Mouse (Mus musculus) erythroblast, embryonic 14.5 days (primary cell): ENCODE results near the gene Trak1. TPM values are rescaled to one million over a fixed set of nuclear protein-coding genes. Genes with fewer than 3 reads are reported as not detected.

Source experiments
- H3K27me3 ChIP-seq: 2 replicates; pipeline ENCODE4 v1.6.1; 2012; ENCODE audit warnings: inconsistent platforms; ENCODE audit not compliant: control insufficient read depth
- H3K36me3 ChIP-seq: 2 replicates; pipeline ENCODE4 v1.6.1; 2012; ENCODE audit warnings: mild to moderate bottlenecking, inconsistent platforms; ENCODE audit not compliant: control insufficient read depth
- H3K4me1 ChIP-seq: 2 replicates; pipeline ENCODE4 v1.6.1; 2012; ENCODE audit warnings: inconsistent platforms; ENCODE audit not compliant: control insufficient read depth
- H3K4me3 ChIP-seq: replicated peaks from 2 replicates; pipeline ENCODE3; 2012; ENCODE audit warnings: moderate library complexity, mild to moderate bottlenecking, inconsistent platforms
- H3K9me3 ChIP-seq: 2 replicates; pipeline ENCODE4 v1.6.1; 2012; ENCODE audit warnings: low read length, inconsistent platforms, mixed read lengths; ENCODE audit not compliant: control insufficient read depth
- GATA1 ChIP-seq: IDR thresholded peaks from 2 replicates; pipeline ENCODE4 v1.6.1; 2012; ENCODE audit warnings: low read length, inconsistent platforms, mixed read lengths
- TAL1 ChIP-seq: IDR thresholded peaks from 3 replicates; pipeline ENCODE4 v1.6.1; 2012; ENCODE audit warnings: low read length, inconsistent platforms, mixed read lengths
- polyA plus RNA-seq: library from polyadenylated mRNA; stranded (reverse); fragments of >175 nt; gene quantifications from 2 replicates; pipeline ENCODE4 v1.2.3, GENCODE M21; 2012

Gene Trak1
- polyA plus RNA-seq, 1 experiment: 1.2 TPM

- peaks cover 14% of the 10 kb centered on the region for H3K4me1 ChIP-seq
- no peaks in the 10 kb centered on the region for H3K27me3 ChIP-seq
Observed at GRCm38 (mm10) chr9:121329181-121329580, 31.9 kb downstream of the Trak1 start.

GRCm38 (mm10) chr9:121330065-121330464 lies 32.8 kb downstream of the Trak1 start:
- peaks cover 4% of the 10 kb centered on the region for H3K36me3 ChIP-seq
- TF ChIP-seq GATA1: no peak
- H3K4me1 ChIP-seq: peaks cover 14% of the 10 kb centered on the region
- no peaks in the 10 kb centered on the region for H3K27me3 ChIP-seq
- H3K4me3 ChIP-seq: no peak overlapping the region
- peaks cover 3% of the 10 kb centered on the region; the same call in 1 of the 2 replicates for H3K9me3 ChIP-seq

More at GRCm38 (mm10) chr9:121329181-121329580, 31.9 kb downstream of the Trak1 start:
- TF ChIP-seq GATA1 (no peak), TAL1 (no peak)
- H3K36me3 ChIP-seq: peaks cover 4% of the 10 kb centered on the region
- no peak overlapping the region for H3K4me3 ChIP-seq
- H3K9me3 ChIP-seq: peaks cover 3% of the 10 kb centered on the region; the same call in 1 of the 2 replicates

- Histone ChIP-seq H3K9me3 (peaks cover 3% of the 10 kb centered on the region; the same call in 1 of the 2 replicates), H3K27me3 (no peaks in the 10 kb centered on the region), H3K4me3 (no peak overlapping the region), H3K4me1 (peaks cover 14% of the 10 kb centered on the region), H3K36me3 (peaks cover 4% of the 10 kb centered on the region)
- TF ChIP-seq TAL1: no peak
- TF ChIP-seq GATA1: no peak
Observed at GRCm38 (mm10) chr9:121331438-121331837, 34.1 kb downstream of the Trak1 start.

GRCm38 (mm10) chr9:121331878-121332630 lies 34.8 kb downstream of the Trak1 start:
- Histone ChIP-seq H3K27me3 (no peaks in the 10 kb centered on the region), H3K4me3 (no peak overlapping the region), H3K9me3 (peaks cover 3% of the 10 kb centered on the region; the same call in 1 of the 2 replicates), H3K36me3 (peaks cover 4% of the 10 kb centered on the region), H3K4me1 (peaks cover 14% of the 10 kb centered on the region)
- TF ChIP-seq TAL1 (no peak), GATA1 (no peak)

GRCm38 (mm10) chr9:121333559-121333958 lies 36.3 kb downstream of the Trak1 start:
- H3K36me3 ChIP-seq: peaks cover under 1% of the 10 kb centered on the region
- TF ChIP-seq GATA1 (no peak), TAL1 (no peak)
- H3K27me3 ChIP-seq: no peaks in the 10 kb centered on the region
- H3K4me3 ChIP-seq: no peak overlapping the region
- peaks cover 14% of the 10 kb centered on the region for H3K4me1 ChIP-seq
- peaks cover under 1% of the 10 kb centered on the region; the same call in 1 of the 2 replicates for H3K9me3 ChIP-seq

GRCm38 (mm10) chr9:121334311-121334851 lies 37.1 kb downstream of the Trak1 start:
- TF ChIP-seq TAL1: no peak
- TF ChIP-seq GATA1: no peak
- Histone ChIP-seq H3K9me3 (no peaks in the 10 kb centered on the region), H3K4me1 (peaks cover 14% of the 10 kb centered on the region), H3K4me3 (no peak overlapping the region), H3K27me3 (no peaks in the 10 kb centered on the region), H3K36me3 (no peaks in the 10 kb centered on the region)

- Histone ChIP-seq H3K4me1 (peaks cover 14% of the 10 kb centered on the region), H3K27me3 (no peaks in the 10 kb centered on the region), H3K4me3 (no peak overlapping the region), H3K9me3 (no peaks in the 10 kb centered on the region), H3K36me3 (no peaks in the 10 kb centered on the region)
- TF ChIP-seq GATA1 (no peak), TAL1 (no peak)
Observed at GRCm38 (mm10) chr9:121335568-121335967, 38.3 kb downstream of the Trak1 start.

- no peaks in the 10 kb centered on the region for H3K9me3 ChIP-seq
- no peaks in the 10 kb centered on the region for H3K27me3 ChIP-seq
- no peak overlapping the region for H3K4me3 ChIP-seq
- H3K36me3 ChIP-seq: no peaks in the 10 kb centered on the region
- peaks cover 10% of the 10 kb centered on the region for H3K4me1 ChIP-seq
- TF ChIP-seq GATA1 (no peak), TAL1 (no peak)
Observed at GRCm38 (mm10) chr9:121336324-121336946, 39.1 kb downstream of the Trak1 start.

GRCm38 (mm10) chr9:121337216-121337937 lies 40.1 kb downstream of the Trak1 start:
- Histone ChIP-seq H3K4me3 (no peak overlapping the region), H3K36me3 (no peaks in the 10 kb centered on the region), H3K9me3 (no peaks in the 10 kb centered on the region), H3K27me3 (no peaks in the 10 kb centered on the region), H3K4me1 (peaks cover 2% of the 10 kb centered on the region; the same call in 1 of the 2 replicates)
- TF ChIP-seq TAL1 (no peak), GATA1 (no peak)
